Mouse (Mus musculus): Measurements from ENCODE around the gene Pim3. TPM values are rescaled to one million over a fixed set of nuclear protein-coding genes. Genes with fewer than 3 reads are reported as not detected.

The Pim3 gene
- total RNA-seq, 1 experiment: 159 TPM

DNA sequence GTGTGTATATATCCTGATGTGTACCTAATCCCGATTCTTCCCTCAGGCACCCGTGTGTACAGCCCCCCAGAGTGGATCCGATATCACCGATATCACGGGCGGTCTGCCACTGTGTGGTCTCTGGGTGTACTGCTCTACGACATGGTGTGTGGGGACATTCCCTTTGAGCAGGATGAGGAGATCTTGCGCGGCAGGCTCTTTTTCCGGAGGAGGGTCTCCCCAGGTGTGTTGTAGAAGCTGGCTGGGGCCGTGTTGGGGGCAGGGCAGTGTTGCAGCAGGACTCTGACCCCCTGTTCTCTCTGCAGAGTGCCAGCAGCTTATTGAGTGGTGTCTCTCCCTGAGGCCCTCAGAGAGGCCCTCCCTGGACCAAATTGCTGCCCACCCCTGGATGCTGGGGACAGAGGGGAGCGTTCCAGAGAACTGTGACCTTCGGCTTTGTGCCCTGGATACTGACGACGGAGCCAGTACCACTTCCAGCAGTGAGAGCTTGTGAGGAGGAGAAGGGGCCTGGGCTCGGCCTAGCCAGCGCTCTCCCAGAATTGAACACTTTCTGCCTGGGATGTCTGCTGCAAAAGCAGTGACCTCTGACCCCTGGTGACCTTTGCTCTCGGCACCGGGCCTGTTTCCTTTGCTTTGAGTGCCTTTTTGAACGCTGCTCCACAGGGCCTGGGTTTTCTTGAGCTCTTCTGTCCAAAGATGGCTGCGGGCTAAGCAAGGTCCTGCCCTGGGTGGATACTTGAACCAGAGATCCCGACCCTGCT is 2.5 kb downstream of the Pim3 start:
- peak overlapping the region; percentile 97 for H3K27ac ChIP-seq (ENCODE audit: insufficient read depth, low read depth, low read length, poor library complexity, severe bottlenecking)
- no peaks in the 10 kb centered on the region for H3K9me3 ChIP-seq (ENCODE audit: control insufficient read depth, insufficient read depth, low read depth, low read length)
- no peak for DNase-seq (ENCODE audit: low read depth, low spot score)
- H3K4me1 ChIP-seq (ENCODE audit: control insufficient read depth in 2 of 2, insufficient read depth in 2 of 2, low read length in 2 of 2, poor library complexity in 1 of 2): peaks cover 3 to 20% of the 10 kb centered on the region in 2 experiments
- H3K36me3 ChIP-seq (ENCODE audit: control insufficient read depth, insufficient read depth, low read length, poor library complexity, severe bottlenecking): peaks cover 35% of the 10 kb centered on the region
- H3K9ac ChIP-seq (ENCODE audit: insufficient read depth, low read depth, low read length, poor library complexity, severe bottlenecking): peak overlapping the region; percentile 94
- in situ Hi-C loops (cut with MboI; ENCODE audit: low sequenced_read_pairs in 2 of 2, unreplicated experiment in 2 of 2): no loop called here
- TF ChIP-seq ZC3H11A (IDR thresholded peaks at IDR 0.05; ENCODE audit: borderline replicate concordance, low read depth, low read length) (no peak), HCFC1 (IDR thresholded peaks at IDR 0.05; ENCODE audit: borderline replicate concordance, insufficient read depth, low read length) (no peak), CHD2 (IDR thresholded peaks at IDR 0.05; ENCODE audit: low read depth, low read length) (no peak), MAFK (IDR thresholded peaks at IDR 0.05; ENCODE audit: insufficient read depth, low read depth, low read length) (no peak), ZNF384 (IDR thresholded peaks at IDR 0.05; ENCODE audit: low read depth, low read length) (no peak)
- peak overlapping the region; percentile 90 to 92 for H3K4me3 ChIP-seq (ENCODE audit: insufficient read depth in 1 of 2, low read depth in 1 of 2, low read length in 2 of 2, poor library complexity in 1 of 2, severe bottlenecking in 1 of 2)

GRCm38 (mm10) chr15:88865061-88865460 is 3.1 kb downstream of the Pim3 start:
- in situ Hi-C loops (cut with MboI; ENCODE audit: low sequenced_read_pairs in 2 of 2, unreplicated experiment in 2 of 2): no loop called here
- no peak for DNase-seq (ENCODE audit: low read depth, low spot score)
- TF ChIP-seq HCFC1 (IDR thresholded peaks at IDR 0.05; ENCODE audit: borderline replicate concordance, insufficient read depth, low read length): no peak
- no peak for TF ChIP-seq CHD2 (IDR thresholded peaks at IDR 0.05; ENCODE audit: low read depth, low read length)
- TF ChIP-seq ZC3H11A (IDR thresholded peaks at IDR 0.05; ENCODE audit: borderline replicate concordance, low read depth, low read length): no peak
- no peak for TF ChIP-seq MAFK (IDR thresholded peaks at IDR 0.05; ENCODE audit: insufficient read depth, low read depth, low read length)
- TF ChIP-seq ZNF384 (IDR thresholded peaks at IDR 0.05; ENCODE audit: low read depth, low read length): no peak
- H3K27ac ChIP-seq (ENCODE audit: insufficient read depth, low read depth, low read length, poor library complexity, severe bottlenecking): peak overlapping the region; percentile 97
- peaks cover 35% of the 10 kb centered on the region for H3K36me3 ChIP-seq (ENCODE audit: control insufficient read depth, insufficient read depth, low read length, poor library complexity, severe bottlenecking)
- no peaks in the 10 kb centered on the region for H3K9me3 ChIP-seq (ENCODE audit: control insufficient read depth, insufficient read depth, low read depth, low read length)
- peak overlapping the region; percentile 94 for H3K9ac ChIP-seq (ENCODE audit: insufficient read depth, low read depth, low read length, poor library complexity, severe bottlenecking)
- H3K4me3 ChIP-seq (ENCODE audit: insufficient read depth in 1 of 2, low read depth in 1 of 2, low read length in 2 of 2, poor library complexity in 1 of 2, severe bottlenecking in 1 of 2): peak overlapping the region; percentile 90 to 92
- peaks cover 3 to 20% of the 10 kb centered on the region in 2 experiments for H3K4me1 ChIP-seq (ENCODE audit: control insufficient read depth in 2 of 2, insufficient read depth in 2 of 2, low read length in 2 of 2, poor library complexity in 1 of 2)

DNA sequence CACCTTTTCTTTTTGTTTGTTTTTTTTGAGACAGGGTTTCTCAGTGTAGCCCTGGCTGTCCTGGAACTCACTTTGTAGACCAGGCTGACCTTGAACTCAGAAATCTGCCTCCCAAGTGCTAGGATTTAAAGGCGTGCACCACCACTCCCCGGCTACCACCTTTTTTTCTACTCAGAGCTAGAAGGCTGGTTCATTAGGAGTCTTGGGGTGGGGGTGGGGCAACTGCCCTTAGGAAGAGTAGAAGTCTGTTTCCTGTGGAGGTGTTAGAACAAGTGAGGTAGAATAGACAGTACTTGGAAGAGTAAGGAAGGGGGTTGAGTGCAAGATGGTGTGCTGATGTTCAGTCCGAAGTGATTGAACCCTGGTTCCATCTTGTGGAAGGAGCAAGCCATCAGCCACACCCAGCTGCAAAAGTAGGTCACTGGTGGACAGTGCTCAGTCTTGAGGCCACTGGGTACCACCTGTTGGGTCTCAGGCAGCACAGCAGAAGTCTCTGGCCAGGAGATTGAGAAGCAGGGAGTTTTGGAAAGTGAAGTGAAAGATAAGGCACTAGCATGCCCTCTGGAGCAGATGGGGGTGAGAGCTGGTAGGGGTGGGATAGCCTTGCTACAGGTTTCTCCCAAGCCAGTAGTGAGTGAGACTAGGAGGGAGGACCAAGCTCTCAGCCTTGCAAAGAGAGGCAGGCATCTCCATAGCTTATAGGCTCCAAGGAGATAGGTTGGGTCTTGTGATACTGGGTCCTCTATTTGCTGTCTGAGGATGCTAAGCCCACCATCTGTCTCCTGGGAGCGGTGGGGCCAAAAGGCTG is 4.1 kb downstream of the Pim3 start:
- Histone ChIP-seq H3K27ac (ENCODE audit: insufficient read depth, low read depth, low read length, poor library complexity, severe bottlenecking) (peak overlapping the region; percentile 97), H3K4me3 (ENCODE audit: insufficient read depth in 1 of 2, low read depth in 1 of 2, low read length in 2 of 2, poor library complexity in 1 of 2, severe bottlenecking in 1 of 2) (peak overlapping the region; percentile 90 to 92), H3K4me1 (ENCODE audit: control insufficient read depth in 2 of 2, insufficient read depth in 2 of 2, low read length in 2 of 2, poor library complexity in 1 of 2) (peaks cover 3 to 14% of the 10 kb centered on the region in 2 experiments), H3K36me3 (ENCODE audit: control insufficient read depth, insufficient read depth, low read length, poor library complexity, severe bottlenecking) (peaks cover 35% of the 10 kb centered on the region), H3K9me3 (ENCODE audit: control insufficient read depth, insufficient read depth, low read depth, low read length) (no peaks in the 10 kb centered on the region), H3K9ac (ENCODE audit: insufficient read depth, low read depth, low read length, poor library complexity, severe bottlenecking) (peak overlapping the region; percentile 9; the same call in 1 of the 2 replicates)
- in situ Hi-C loops (cut with MboI; ENCODE audit: low sequenced_read_pairs in 2 of 2, unreplicated experiment in 2 of 2): no loop called here
- TF ChIP-seq CHD2 (IDR thresholded peaks at IDR 0.05; ENCODE audit: low read depth, low read length): no peak; the same call in 1 of the 2 replicates
- peak; percentile 63; the same call in 1 of the 2 replicates for TF ChIP-seq ZNF384 (IDR thresholded peaks at IDR 0.05; ENCODE audit: low read depth, low read length)
- DNase-seq (ENCODE audit: low read depth, low spot score): no peak

DNA sequence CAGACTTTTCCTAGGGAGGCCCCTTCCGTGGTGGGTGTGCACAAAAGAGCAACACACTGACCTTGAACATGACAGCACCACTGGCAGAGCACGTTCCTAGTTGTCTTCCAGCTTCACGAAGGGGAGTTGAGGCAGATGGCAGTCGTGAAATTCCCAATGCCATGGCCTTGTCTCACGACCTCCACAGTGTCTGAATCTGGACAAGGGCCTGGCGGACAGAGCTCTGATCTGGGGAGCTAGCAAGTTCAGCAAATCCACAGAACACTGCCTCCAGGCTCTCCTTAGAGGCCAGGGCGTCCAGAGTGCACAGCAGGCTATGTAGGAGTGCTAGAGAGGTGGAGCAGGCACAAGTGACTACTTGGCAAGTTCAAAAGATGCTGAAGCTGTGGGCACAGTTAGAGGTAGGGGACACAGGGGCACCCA is 5.0 kb downstream of the Pim3 start:
- no peak for DNase-seq (ENCODE audit: low read depth, low spot score)
- in situ Hi-C loops (cut with MboI; ENCODE audit: low sequenced_read_pairs in 2 of 2, unreplicated experiment in 2 of 2): no loop called here
- no peak for TF ChIP-seq HCFC1 (IDR thresholded peaks at IDR 0.05; ENCODE audit: borderline replicate concordance, insufficient read depth, low read length)
- no peak for TF ChIP-seq MAFK (IDR thresholded peaks at IDR 0.05; ENCODE audit: insufficient read depth, low read depth, low read length)
- no peak for TF ChIP-seq ZNF384 (IDR thresholded peaks at IDR 0.05; ENCODE audit: low read depth, low read length)
- no peak for TF ChIP-seq CHD2 (IDR thresholded peaks at IDR 0.05; ENCODE audit: low read depth, low read length)
- TF ChIP-seq ZC3H11A (IDR thresholded peaks at IDR 0.05; ENCODE audit: borderline replicate concordance, low read depth, low read length): no peak
- Histone ChIP-seq H3K4me1 (ENCODE audit: control insufficient read depth in 2 of 2, insufficient read depth in 2 of 2, low read length in 2 of 2, poor library complexity in 1 of 2) (peaks cover 0 to 14% of the 10 kb centered on the region in 2 experiments; a peak in 3 of 4 replicates), H3K4me3 (ENCODE audit: insufficient read depth in 1 of 2, low read depth in 1 of 2, low read length in 2 of 2, poor library complexity in 1 of 2, severe bottlenecking in 1 of 2) (peak overlapping the region; percentile 30 to 92; a peak in 3 of 4 replicates), H3K36me3 (ENCODE audit: control insufficient read depth, insufficient read depth, low read length, poor library complexity, severe bottlenecking) (peaks cover 35% of the 10 kb centered on the region), H3K9ac (ENCODE audit: insufficient read depth, low read depth, low read length, poor library complexity, severe bottlenecking) (peak overlapping the region; percentile 9; the same call in 1 of the 2 replicates), H3K27ac (ENCODE audit: insufficient read depth, low read depth, low read length, poor library complexity, severe bottlenecking) (peak overlapping the region; percentile 97), H3K9me3 (ENCODE audit: control insufficient read depth, insufficient read depth, low read depth, low read length) (no peaks in the 10 kb centered on the region)

All from ES-E14 (cell line).